Mouse (Mus musculus) layer of hippocampus, postnatal 25 days (tissue): Measurements from ENCODE around the gene Cfc1. TPM values are rescaled to one million over a fixed set of nuclear protein-coding genes. Genes with fewer than 3 reads are reported as not detected.
"Not testable (repeated sequence)": the region's sequence is repeated elsewhere in the genome, so short reads cannot be mapped to it uniquely, and the experiment has no call there.

Experiments used
- DNase-seq, 2 experiments: peaks; one replicate each; pipeline ENCODE4 v3.0.0; 2022; ENCODE audit warnings: mixed read lengths in 2 of 2, low spot score in 1 of 2; ENCODE audit errors: extremely low spot score in 1 of 2
- total RNA-seq, 2 experiments: library from RNA; stranded (reverse); gene quantifications; 2 replicates each; pipeline ENCODE4 v1.2.3; 2021

Gene Cfc1
- not detected for total RNA-seq

- DNase-seq: not testable (repeated sequence)
These were observed at the start of gene Cfc1 for GRCm38 (mm10) chr1:34535043-34535698. Gene Cfc1 (plus strand): TSS chr1:34535648.

GRCm38 (mm10) chr1:34487383-34487782, 48.1 kb upstream of the Cfc1 start:
- DNase-seq: no peak

GRCm38 (mm10) chr1:34489852-34490541, 45.5 kb upstream of the Cfc1 start:
- DNase-seq: no peak

GRCm38 (mm10) chr1:34491480-34491879, 44.0 kb upstream of the Cfc1 start:
- DNase-seq: no peak

- DNase-seq: no peak
These were observed 32.5 kb upstream of the Cfc1 start for GRCm38 (mm10) chr1:34502991-34503390.

- DNase-seq: no peak
These were observed 30.1 kb upstream of the Cfc1 start for GRCm38 (mm10) chr1:34505307-34505706.

- no peak for DNase-seq
These were observed 29.4 kb upstream of the Cfc1 start for GRCm38 (mm10) chr1:34505970-34506551.

GRCm38 (mm10) chr1:34507986-34508385, 27.5 kb upstream of the Cfc1 start:
- no peak for DNase-seq

- no peak for DNase-seq
These were observed 24.9 kb upstream of the Cfc1 start for GRCm38 (mm10) chr1:34510575-34510981.

- DNase-seq: peak; percentile 46 to 71
These were observed 24.4 kb upstream of the Cfc1 start for GRCm38 (mm10) chr1:34511027-34511426.

- no peak for DNase-seq
These were observed 22.4 kb upstream of the Cfc1 start for GRCm38 (mm10) chr1:34513068-34513467.

- no peak for DNase-seq
These were observed 18.9 kb upstream of the Cfc1 start for GRCm38 (mm10) chr1:34516595-34516994.

GRCm38 (mm10) chr1:34517297-34517696, 18.2 kb upstream of the Cfc1 start:
- not testable (repeated sequence) for DNase-seq

- DNase-seq: not testable (repeated sequence)
These were observed 17.7 kb upstream of the Cfc1 start for GRCm38 (mm10) chr1:34517797-34518196.

GRCm38 (mm10) chr1:34518259-34518658, 17.2 kb upstream of the Cfc1 start:
- no peak for DNase-seq

GRCm38 (mm10) chr1:34522205-34522849, 13.1 kb upstream of the Cfc1 start:
- no peak for DNase-seq

- no peak for DNase-seq
These were observed 12.6 kb upstream of the Cfc1 start for GRCm38 (mm10) chr1:34522850-34523244.

GRCm38 (mm10) chr1:34523647-34524046, 11.8 kb upstream of the Cfc1 start:
- DNase-seq: no peak

- not testable (repeated sequence) for DNase-seq
These were observed 874 bp upstream of the Cfc1 start for GRCm38 (mm10) chr1:34534574-34534973.

GRCm38 (mm10) chr1:34536291-34536766, 881 bp downstream of the Cfc1 start:
- DNase-seq: no peak
